Mouse (Mus musculus) kidney, postnatal 36 days (tissue): ENCODE measurements around the gene St6galnac5.

Experiments used
- DNase-seq, 2 experiments: peaks; one replicate each; pipeline ENCODE4 v3.0.0; 2021 to 2022; ENCODE audit warnings: mixed read lengths in 2 of 2

St6galnac5 gene

DNA sequence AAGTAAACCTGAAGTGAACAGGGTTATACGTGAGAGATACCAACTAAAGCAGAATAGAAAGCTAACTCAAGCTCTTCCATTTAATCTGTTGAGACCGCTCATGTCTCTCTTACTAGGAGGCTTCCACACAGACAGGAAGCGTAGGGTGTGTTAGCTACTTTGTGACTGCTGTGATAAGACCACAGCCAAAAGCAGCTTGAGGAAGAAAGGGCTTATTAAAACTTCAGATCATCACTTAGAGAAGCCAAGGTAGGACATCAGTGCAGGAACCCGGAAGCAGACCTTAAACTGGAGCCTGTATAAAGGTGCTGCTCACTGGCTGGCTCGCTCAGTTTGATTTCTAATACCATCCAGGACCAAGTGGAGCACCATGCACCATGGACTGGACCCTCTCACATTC, 31.7 kb downstream of the St6galnac5 start:
- DNase-seq: no peak

DNA sequence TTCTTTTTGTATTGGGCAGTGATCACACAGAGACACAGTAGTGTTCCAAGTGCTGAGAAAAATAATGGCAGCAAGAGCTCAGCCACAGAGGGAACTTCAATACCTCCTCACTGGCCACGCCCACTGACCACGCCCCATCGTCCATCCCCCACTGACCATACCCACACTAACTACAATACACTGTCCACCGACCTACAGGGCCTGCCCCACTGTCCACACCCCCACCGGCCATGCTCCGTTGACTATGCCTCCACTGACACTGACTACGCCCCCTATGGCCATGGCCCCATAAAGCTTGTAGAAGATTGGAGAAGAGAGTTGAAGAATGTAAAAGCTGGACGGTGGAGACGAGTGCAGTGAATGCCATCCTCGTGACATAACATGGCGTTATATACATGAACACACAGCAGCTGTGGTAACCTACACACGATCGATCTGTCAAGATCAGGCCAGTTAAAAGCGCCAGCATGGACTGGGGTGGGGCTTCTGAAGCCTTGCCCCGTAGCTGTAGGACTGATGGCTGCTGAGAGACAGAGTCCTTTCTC, 32.7 kb downstream of the St6galnac5 start:
- DNase-seq: no peak

DNA sequence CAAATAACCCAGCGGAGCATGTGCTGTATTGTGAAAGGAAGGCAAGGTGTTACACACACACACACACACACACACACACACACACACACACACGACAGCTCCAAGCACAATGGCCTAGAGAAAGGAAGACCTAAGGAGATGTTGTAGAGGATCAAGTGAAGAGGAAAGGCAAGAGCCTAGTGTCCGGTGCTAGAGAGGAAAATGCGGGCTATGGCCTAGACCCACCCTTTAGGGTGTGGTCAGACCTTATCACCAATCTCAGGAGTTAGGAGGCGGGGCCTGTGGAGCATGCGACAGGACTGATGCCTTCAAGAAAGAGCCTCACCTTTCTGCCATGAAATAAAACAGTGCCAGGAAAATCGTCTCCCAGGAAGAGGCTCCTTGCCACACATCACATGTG, 33.5 kb downstream of the St6galnac5 start:
- no peak for DNase-seq

DNA sequence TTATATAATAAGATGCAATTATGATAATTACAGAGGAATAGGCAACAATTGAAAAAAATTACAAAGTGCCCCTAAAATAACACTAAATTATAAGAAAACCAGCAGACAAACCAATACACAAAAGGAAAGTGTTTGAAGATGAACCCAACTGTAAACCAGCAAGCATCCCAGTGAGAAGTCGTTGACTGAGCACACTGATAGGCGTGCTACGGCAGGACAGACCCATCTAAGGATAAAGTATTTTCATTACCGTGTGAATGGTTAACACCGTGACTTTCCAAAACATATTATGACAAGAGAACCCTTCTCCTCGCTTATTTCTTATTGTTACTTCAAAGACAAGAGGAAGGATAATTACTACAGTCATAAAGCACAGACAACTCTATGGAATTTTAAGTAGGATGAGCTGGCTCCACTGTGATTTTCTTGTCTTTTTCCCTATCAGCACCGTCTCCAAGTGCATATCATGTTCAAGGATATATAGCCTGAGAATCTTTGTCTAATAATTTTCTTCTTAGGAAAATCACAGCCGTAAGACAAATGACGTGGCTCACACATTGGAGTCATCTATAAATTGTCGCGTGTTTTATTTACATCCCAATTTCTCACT, 34.9 kb downstream of the St6galnac5 start:
- no peak for DNase-seq

DNA sequence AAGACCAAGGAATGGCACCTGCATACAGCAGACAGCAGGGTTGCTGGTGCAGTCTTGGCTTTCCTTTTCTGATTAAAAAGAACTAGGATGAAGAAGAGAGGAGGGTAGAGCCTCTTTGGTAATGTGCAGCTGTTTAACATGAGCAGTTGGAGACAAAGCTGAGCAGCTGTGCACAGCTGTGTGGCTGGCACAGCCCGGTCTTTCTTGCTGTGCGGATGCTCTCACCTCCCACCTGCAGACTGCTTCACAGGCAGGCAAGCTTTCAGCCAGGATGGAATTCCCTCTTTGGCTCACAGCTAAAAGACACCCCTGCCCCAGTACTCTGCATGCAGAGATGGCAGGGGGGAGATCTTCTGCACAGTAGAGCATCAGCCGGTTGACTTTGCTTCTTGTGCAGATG, 37.3 kb downstream of the St6galnac5 start:
- no peak for DNase-seq

DNA sequence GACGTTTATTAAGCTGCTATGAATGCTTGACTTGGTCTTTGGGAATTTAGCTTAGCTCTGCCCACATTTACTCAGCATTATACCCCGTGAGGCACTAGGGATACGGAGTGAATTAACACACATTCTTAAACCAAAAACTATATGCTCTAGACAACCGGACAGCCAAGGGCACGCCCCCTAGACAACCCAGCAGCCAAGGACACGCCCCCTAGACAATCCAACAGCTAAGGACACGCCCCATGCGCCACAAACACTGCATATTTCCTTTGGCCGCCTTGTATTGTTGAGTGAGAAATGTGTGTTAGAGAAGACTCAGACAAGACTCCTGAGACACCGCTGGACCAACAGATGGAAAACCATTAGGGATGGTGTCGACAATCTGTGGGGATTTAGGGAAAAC, 39.1 kb downstream of the St6galnac5 start:
- DNase-seq: no peak

DNA sequence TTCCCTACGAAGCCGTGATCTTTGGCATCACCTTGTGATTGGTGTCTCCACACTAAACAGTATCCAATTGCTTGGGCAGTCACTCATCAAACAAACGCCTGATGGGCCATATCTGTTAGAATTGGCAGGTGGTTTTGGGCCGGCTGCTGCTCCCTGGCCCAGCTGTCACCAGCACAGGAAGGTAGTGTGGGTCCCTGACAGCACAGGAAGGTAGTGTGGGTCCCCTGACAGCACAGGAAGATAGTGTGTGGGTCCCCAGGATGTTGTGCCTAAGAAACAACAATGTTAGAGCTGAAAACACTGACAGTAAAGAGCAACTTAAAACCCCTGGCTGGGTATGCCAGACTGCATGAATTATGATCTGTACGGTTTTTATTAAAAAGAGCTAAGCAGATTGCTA, 40.4 kb downstream of the St6galnac5 start:
- DNase-seq: no peak

DNA sequence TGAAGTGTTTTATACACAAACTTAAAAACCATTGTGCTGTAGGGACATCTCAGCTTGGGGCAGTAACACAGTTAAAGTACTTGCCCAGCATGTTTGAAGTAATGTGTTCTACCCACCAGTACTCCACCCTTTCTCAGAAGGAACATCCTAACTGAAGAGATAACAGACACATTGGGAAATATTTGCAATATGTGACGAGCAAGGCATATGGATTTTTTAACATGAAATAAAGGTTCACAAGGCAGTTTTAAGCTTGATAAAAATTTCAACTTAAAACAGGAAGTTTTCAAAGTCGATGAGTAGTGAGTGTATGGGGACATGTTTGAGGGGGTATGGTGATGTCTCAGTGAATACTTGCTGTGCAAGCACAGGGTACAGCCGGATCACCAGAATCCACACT, 45.7 kb downstream of the St6galnac5 start:
- no peak for DNase-seq

DNA sequence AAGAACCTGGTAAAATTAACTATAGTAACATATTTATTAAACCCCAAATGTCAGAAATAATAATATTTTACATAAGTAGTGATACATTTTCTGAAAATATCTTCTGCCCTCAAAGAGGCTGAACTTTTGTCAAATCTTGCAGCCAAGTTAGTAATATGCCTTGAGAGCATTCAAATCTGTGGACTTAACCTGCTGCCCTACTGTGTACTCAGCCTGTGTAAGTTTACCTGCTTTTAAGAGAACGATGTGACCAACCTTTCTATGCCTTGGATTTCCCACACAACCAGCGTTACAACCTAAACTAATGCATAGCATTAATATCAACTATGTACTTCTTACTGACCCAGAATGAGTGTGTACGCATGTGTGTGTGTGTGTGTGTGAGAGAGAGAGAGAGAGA, 48.3 kb downstream of the St6galnac5 start:
- DNase-seq: no peak

DNA sequence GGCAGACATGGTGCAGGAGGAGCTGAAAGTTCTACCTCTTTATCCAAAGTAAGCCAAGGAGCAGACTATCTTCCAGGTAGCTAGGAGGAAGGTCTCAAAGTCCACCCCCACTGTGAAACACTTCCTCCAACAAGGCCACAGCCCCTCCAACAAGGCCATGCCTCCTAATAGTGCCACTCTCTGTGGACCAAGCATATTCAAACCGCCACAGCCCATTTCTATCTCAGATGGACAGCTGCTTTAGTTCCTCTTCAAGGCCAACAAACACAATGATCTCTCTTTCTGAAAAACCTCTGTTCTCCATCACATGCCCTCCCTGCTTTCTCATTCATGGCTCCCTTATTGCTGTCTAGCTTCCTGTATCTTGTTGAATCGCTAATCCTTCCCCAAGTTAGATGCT, 49.5 kb downstream of the St6galnac5 start:
- DNase-seq: no peak

DNA sequence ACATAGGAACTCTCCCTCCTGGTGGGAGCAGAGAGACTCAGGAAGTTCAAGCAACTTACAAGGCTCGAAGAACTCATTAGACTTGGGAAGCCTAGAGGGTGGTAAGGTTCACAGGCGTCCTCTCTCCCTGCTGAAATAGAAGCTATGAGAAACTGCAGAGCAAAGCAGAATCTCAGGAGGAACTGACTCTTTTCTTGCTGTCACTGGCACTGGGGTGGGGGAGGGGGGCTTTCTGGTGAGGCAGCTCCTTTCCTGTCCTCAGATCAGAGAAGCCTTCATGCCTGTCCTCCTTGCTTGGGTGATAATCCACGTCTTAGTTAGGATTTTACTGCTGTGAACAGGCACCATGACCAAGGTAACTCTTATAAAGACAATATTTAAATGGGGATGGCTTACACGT, 50.0 kb downstream of the St6galnac5 start:
- DNase-seq: no peak

DNA sequence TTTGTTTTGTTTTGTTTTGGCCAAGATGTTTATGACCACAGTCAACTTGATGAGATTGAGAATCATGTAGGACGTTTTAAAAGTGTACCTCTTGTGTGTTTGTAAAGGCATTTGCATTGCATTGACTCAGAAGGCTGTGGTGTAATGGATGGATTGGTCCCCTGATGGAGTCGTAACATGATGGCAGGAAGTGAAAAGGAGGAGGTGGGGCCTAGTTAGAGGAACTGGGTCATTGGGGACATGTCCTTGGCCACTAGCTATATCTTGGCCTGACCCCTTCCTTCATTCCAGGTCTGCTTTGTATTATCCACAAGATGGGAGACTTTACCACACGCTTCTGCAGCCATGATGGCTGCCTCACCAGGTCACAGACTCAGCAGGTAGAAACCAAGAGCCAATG, 50.7 kb downstream of the St6galnac5 start:
- no peak for DNase-seq

DNA sequence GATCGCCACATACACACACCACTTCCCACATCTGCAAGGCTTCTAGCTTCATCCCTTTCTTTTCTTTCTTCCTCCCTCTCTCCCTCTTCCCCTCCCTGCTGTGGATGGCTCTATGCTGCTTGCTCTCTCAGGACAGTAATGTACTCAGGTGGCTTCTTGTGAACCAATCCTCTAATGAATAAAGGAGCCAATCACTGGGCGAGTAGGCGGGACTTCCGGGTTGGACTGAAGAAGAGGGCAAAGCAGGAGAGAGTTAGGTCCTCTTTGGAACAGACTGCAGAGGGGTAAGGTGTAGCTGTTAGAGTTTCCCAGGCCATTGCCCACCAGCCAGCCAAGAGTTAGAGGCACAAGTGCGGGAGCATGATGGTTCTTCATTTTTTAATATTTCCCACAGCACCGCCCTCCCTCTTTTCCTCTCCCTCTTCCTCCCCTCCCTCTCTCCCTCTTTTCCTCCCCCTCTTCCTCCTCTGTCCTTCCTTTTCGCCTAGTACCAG, 52.2 kb downstream of the St6galnac5 start:
- DNase-seq: peak in 1 of 2 experiments; percentile 9

DNA sequence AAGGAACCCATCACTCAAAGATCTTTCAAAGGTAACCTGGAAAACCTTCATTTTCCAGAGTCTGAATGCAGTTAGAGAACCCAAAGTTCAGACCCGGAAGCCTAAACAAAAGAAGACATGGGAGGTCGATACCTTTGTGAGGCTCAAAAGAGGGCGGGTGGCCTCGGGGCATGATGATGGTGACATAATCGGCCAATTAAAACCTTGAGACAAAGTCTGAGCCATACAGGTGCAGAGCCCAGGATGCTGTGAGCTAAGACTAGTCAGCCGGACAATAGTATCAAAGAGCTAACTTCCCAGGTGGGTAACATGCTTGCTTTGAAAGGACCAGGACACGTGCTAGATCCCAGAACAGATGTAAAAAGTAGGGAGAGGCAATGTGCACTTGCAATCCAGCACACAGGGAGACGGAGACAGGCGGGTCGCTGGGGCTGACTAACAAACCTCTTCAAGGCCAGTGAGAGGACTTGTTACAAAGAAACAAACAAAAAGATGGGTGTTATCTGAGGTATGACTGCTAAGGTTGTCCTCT, 52.7 kb downstream of the St6galnac5 start:
- no peak for DNase-seq

DNA sequence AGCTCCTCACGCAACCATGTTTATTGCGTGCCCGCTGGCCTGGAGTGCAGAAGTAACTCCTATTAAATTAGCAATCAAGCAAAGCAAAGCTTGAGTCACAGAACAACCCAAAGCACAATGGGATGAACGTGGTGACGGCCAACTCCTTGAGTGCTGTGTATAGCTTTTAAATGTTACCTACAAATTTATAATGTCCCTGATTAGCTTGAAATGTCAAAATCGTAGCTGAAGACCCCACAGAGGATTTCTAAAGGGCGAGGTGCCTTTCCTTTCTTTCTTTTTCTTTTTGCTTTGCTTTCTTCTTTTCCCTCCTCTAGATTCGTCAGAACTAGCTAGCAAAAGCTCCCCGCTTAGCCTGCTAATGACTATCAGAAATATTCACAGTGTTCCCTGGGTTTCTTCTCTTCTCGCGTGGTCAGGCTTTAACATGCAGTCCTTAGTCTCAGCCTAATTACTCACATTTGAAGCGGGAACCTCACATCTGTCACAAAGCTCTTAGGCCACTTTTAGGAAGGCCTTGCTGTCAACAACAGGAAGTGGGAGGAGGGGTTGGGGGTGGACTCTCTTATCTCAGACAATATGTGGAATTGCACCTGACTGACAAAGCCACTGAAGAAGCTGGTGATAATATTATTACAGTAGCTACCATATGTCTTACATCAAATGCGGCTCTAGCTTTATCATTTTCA, 53.6 kb downstream of the St6galnac5 start:
- DNase-seq: peak; percentile 6 to 7

DNA sequence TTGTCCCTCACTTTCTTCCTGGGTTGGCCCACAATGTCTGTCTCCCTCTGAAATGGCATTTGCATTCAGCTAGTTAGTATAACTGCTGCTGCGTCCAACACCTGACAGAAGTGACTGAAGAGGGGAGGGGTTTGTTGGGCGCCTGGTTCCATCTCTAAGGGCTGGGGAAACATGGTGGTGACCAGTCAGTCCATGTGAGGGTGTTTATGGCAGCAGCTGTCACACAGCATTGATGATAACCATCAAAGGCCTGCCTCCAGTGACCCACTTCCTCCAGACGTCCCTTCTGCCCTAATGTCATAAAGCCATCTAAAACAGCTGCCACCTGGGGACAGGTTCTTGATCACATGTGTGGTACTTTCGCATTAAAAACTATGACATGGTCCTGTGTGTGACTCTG, 55.9 kb downstream of the St6galnac5 start:
- DNase-seq: no peak

DNA sequence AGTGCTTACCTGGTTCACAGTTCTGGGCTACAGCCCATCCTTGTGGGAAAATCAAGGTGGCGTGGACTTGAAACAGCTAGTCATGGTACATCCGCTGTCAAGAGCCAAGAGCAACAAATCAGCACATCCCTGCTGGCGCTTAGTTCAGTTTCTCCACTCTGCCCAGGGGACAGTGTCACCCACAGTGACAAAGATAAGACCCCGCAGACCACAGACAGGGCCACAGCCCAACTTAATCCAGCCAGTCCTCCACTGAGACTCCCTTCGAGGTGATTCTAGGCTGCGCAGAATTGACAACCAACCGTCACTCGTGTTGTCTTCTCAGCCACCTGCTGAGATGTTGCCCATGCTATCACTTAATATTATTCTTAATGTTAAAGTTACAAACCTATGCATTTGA, 56.7 kb downstream of the St6galnac5 start:
- DNase-seq: no peak

DNA sequence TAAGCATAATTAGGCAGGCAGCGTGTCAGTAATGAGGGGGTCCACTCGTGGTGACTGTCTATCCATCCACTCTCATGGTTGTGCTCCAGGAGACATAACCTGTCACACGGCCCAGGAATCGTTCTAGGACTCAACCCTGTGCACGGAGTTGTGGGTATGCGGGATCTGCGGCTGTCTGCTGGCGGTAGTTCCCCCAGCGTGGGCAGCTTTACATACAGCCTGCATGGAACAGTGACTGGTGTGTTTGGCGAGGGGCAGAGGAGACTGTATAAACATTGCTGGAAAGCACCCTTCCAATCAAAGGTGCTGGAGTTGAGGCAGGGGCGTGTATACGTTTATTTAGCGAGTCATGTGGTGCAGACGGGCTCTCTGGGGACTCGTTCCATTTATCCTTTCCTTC, 58.5 kb downstream of the St6galnac5 start:
- no peak for DNase-seq

DNA sequence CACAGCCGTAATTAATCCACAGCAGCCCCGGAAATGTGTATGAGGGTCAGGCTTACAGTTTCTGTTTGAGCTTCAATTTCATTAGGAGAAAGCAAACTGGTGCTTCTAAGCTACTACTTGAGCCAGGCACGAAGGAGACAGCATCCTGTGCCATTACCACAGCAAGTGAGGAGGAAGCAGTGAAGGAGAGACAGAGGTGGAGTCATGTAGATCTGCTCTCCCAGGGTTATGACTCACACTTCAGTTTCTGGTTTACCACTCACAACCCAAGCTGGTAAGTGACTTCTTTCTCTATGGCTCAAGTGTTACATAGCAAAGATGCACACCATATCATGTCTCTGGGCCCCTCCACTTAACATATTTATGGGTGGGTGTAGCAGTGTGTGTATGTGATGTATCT, 61.7 kb downstream of the St6galnac5 start:
- no peak for DNase-seq

DNA sequence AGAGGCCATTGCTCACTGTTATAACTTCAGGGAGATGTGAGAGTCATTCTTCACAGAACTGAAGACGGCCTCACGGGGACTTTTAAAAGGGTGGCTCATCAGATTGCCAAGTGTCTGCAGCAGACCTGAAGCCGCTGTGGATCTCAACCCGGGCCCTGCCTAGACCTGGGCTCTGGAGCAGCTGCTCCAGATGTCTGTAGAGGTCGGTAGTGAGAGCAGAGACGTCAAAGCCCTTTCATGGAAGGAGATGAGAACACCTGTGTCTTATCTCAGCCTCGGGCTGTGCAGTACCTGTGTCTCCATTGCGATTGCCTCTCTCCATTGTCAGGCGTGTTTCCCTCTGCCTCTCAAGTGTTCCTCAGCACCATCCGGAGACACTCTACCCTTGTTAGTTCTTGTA, 62.9 kb downstream of the St6galnac5 start:
- DNase-seq: no peak

DNA sequence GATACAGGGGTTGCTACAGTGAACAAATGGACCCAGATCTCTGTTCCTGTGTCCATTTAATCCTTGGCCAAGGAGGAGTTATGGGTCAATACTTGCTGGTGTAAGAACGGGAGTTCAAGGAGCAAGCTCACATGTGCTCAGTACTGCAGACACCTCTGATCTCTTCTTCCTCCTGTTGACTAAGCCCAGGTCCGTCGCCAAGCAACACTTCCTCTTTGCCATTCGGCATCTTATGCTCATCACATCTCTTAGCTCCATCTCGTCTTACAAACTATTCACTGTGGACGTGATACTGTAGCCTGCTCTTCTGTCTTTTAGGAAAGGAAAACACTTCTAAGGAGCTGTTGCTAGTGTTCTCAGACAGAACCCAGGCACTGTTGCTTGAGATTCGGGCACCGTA, 64.5 kb downstream of the St6galnac5 start:
- no peak for DNase-seq

DNA sequence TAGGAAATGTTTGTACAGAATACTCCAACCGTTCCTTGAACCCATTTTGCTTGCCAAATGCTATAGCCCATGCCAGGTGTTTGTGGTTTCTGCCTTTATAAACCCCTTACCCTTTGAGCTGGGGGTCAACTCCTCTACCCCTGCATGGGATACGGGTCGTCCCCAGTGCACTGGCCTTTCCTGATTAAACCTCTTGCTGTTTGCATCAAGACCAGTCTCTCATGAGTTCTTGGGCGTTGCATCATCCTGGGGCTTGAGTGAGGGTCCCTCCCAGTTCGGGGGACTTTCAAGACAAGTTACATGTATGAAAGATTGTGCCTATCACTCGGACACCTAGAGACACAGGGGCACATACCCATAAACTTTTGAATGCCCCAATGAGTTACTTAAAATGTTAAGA, 67.7 kb downstream of the St6galnac5 start:
- DNase-seq: no peak

DNA sequence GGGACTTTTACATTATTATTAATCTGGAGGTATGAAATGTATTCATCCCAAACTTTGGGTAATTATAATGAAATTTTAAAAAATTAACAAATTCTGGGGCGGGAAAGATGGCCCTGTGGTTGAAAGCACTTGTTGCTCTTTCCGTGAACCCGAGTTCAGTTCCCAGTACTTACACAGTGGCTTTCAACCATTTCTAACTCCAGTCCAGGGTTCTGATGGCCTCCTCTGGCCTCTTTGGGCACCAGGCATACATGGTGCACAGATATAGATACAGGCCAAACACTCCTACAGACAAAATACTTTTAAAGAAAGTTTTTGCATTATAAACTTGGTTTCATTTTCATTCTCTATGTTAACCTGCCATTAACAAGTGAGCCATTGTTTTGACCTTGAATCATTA, 68.4 kb downstream of the St6galnac5 start:
- no peak for DNase-seq

DNA sequence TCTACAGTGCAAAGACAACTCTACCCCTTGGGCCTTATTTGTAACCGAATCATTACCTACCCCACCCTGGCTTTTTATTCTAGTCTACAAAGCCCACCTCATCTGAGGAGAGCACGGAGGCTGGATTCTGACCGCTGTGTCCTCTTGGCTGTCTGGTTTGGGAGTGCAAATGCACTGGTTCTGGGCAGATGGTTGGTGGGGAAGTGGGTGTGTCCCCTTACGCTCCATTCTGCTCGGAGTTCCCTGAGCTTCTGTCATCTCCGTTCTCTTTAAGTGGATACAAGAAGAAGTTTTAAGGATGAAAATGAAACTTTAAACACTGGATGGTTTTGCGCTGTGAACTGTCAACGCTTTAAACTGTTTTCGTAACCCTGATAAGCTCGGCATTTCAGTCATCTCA, 68.9 kb downstream of the St6galnac5 start:
- no peak for DNase-seq
